Mouse (Mus musculus): Measurements from ENCODE around the gene Asic2. TPM values are rescaled to one million over a fixed set of nuclear protein-coding genes. Genes with fewer than 3 reads are reported as not detected.
"Not testable (repeated sequence)": the region's sequence is repeated elsewhere in the genome, so short reads cannot be mapped to it uniquely, and the experiment has no call there.

The Asic2 gene
- polyA plus RNA-seq, 1 experiment from 2014 or later, result 16.2 TPM

DNA sequence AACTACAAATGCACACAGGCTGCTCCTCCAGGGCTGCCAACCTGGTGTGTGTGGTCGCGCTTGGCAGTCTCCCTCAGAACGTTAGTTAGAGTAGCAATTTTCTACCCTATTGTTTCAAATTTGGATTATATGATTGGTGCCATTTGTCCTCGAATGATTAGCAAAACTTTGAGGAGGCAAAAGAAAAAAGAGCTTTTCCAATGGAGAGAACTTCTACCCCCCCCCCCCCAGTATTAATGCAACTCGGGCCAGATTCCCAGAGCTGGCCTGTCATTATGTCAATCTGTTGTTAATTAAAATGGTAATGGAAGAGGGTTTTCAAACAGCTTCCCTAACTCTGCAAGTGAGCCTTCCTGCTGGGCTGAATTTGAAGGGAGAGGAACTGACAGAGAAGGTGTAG, 690.9 kb downstream of the Asic2 start:
- no peak for ATAC-seq

DNA sequence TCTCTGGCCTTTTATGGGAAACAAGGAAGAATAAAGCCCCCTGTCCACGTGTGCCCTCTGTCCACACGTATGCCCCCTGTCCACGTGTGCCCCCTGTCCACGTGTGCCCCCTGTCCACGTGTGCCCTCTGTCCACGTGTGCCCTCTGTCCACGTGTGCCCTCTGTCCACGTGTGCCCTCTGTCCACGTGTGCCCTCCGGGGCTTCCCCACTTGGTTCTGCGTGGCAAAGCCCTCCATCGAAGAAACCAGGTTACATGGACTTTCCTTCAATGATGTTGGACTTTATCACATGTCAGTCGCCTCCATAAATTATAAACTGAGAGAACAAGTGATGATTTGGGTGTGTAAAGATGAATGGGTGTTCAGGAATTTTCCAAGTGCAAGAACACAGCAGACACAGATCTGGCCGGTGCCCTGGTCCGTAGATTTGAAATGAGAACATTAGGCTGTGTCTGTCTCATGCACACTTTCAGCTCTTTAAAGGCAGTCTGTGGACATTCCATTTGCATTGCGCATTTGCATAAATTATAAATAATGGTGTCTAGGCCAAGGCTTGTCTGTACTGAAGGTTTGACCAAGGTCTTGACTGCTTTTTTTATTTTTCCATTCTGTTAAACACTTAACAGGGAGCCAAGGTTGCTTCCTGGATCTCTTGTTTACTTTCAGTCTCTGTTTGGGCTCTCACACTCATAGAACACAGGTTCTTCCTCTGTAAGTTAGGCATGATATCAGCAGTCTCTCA, 695.4 kb downstream of the Asic2 start:
- H3K4me2 ChIP-seq (ENCODE audit: low read length), result no peak overlapping the region
- H3K9ac ChIP-seq (ENCODE audit: low read depth, low read length), result no peak overlapping the region
- no peak overlapping the region for H3K27ac ChIP-seq (ENCODE audit: low read length)
- H3K36me3 ChIP-seq (ENCODE audit: control insufficient read depth, insufficient read depth, low read length), result no peaks in the 10 kb centered on the region
- no peak overlapping the region for H3K4me3 ChIP-seq (ENCODE audit: low read depth, low read length)
- 89% methylated on average over 16 of the region's 16 CpGs for WGBS
- no peaks in the 10 kb centered on the region for H3K4me1 ChIP-seq (ENCODE audit: control insufficient read depth, insufficient read depth, low read length)
- H3K9me3 ChIP-seq (replicated peaks; ENCODE audit: control insufficient read depth, low read length, poor library complexity, severe bottlenecking), result no peaks in the 10 kb centered on the region
- no peak for ATAC-seq
- no peaks in the 10 kb centered on the region for H3K27me3 ChIP-seq (ENCODE audit: control insufficient read depth, insufficient read depth, low read depth, low read length)

More for the DNA sequence above, 690.9 kb downstream of the Asic2 start:
- Histone ChIP-seq H3K4me2 (ENCODE audit: low read length) (no peak overlapping the region), H3K27ac (ENCODE audit: low read length) (no peak overlapping the region), H3K36me3 (ENCODE audit: control insufficient read depth, insufficient read depth, low read length) (no peaks in the 10 kb centered on the region), H3K9me3 (replicated peaks; ENCODE audit: control insufficient read depth, low read length, poor library complexity, severe bottlenecking) (no peaks in the 10 kb centered on the region), H3K4me3 (ENCODE audit: low read depth, low read length) (no peak overlapping the region), H3K9ac (ENCODE audit: low read depth, low read length) (no peak overlapping the region), H3K4me1 (ENCODE audit: control insufficient read depth, insufficient read depth, low read length) (no peaks in the 10 kb centered on the region), H3K27me3 (ENCODE audit: control insufficient read depth, insufficient read depth, low read depth, low read length) (no peaks in the 10 kb centered on the region)
- 54% methylated on average over 5 of the region's 5 CpGs for WGBS

DNA sequence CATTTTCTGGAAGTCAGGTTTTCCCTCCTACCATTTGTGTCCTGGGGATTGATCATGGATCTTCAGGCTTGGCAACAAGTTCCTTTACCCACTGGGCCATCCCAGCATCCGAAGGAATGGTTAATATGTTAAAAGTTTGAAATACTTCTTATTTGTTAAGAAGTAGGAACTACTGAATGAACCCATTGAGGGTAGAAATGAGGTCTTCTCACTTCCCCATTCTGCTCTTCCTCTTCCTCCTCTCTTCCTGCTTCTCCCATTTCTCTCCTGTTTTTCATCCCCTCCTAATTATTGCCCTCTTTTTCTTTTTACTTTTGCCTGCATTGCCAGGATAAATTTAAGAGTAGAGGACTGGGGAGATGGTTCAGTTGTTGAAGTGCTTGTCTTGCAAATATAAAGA, 696.8 kb downstream of the Asic2 start:
- Histone ChIP-seq H3K4me2 (ENCODE audit: low read length) (no peak overlapping the region), H3K9ac (ENCODE audit: low read depth, low read length) (no peak overlapping the region), H3K4me1 (ENCODE audit: control insufficient read depth, insufficient read depth, low read length) (no peaks in the 10 kb centered on the region), H3K27ac (ENCODE audit: low read length) (no peak overlapping the region), H3K9me3 (replicated peaks; ENCODE audit: control insufficient read depth, low read length, poor library complexity, severe bottlenecking) (no peaks in the 10 kb centered on the region; the same call in 1 of the 2 replicates), H3K36me3 (ENCODE audit: control insufficient read depth, insufficient read depth, low read length) (no peaks in the 10 kb centered on the region), H3K27me3 (ENCODE audit: control insufficient read depth, insufficient read depth, low read depth, low read length) (no peaks in the 10 kb centered on the region), H3K4me3 (ENCODE audit: low read depth, low read length) (no peak overlapping the region)
- no peak for ATAC-seq
- WGBS, result 88% methylated on average over 1 of the region's 1 CpGs

DNA sequence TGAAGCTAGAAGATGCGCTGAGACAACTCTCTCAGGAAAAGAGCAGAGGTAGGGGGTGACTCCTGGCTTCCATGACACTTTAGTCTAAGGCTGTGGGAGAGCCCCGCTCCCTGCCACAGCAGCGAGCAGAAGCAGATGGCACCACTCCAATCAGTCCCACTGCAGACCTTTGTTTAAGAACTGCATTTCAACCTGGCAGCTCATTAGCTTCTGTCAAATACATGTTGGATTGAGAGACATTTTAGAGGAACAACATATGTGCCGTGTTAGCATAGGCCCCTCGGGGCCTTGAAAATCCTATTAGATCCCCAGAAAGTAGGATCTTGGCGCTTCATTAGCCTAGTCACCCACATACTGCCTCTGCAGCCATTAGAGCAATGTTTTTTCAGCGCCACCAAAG, 697.7 kb downstream of the Asic2 start:
- H3K4me3 ChIP-seq (ENCODE audit: low read depth, low read length), result no peak overlapping the region
- no peaks in the 10 kb centered on the region; the same call in 1 of the 2 replicates for H3K9me3 ChIP-seq (replicated peaks; ENCODE audit: control insufficient read depth, low read length, poor library complexity, severe bottlenecking)
- no peak overlapping the region for H3K9ac ChIP-seq (ENCODE audit: low read depth, low read length)
- no peaks in the 10 kb centered on the region for H3K4me1 ChIP-seq (ENCODE audit: control insufficient read depth, insufficient read depth, low read length)
- H3K4me2 ChIP-seq (ENCODE audit: low read length), result no peak overlapping the region
- 39% methylated on average over 7 of the region's 7 CpGs for WGBS
- H3K36me3 ChIP-seq (ENCODE audit: control insufficient read depth, insufficient read depth, low read length), result no peaks in the 10 kb centered on the region
- no peaks in the 10 kb centered on the region for H3K27me3 ChIP-seq (ENCODE audit: control insufficient read depth, insufficient read depth, low read depth, low read length)
- H3K27ac ChIP-seq (ENCODE audit: low read length), result no peak overlapping the region
- ATAC-seq, result no peak

DNA sequence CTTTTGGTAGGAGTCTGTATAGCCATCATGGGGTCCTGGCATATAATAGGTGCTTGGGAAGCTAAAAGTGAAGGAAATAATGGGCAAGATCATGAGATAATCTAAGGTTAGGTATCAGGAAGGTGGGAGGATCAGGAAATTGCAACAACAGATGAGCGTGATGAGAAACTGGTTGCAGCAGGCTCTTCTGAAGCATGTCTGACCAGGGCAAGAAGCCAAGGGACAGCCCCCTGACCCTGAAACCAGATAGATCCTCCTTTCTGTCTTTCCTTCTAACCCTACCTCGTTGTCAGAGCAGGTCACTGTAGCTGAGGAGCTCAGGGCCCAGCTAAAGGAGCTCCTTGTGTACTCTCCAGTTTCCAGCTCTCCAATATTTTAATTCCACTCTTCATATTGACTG, 704.5 kb downstream of the Asic2 start:
- Histone ChIP-seq H3K9me3 (replicated peaks; ENCODE audit: control insufficient read depth, low read length, poor library complexity, severe bottlenecking) (peaks cover 3% of the 10 kb centered on the region; the same call in 1 of the 2 replicates), H3K27me3 (ENCODE audit: control insufficient read depth, insufficient read depth, low read depth, low read length) (no peaks in the 10 kb centered on the region), H3K36me3 (ENCODE audit: control insufficient read depth, insufficient read depth, low read length) (no peaks in the 10 kb centered on the region), H3K27ac (ENCODE audit: low read length) (no peak overlapping the region), H3K4me2 (ENCODE audit: low read length) (no peak overlapping the region), H3K4me1 (ENCODE audit: control insufficient read depth, insufficient read depth, low read length) (no peaks in the 10 kb centered on the region), H3K4me3 (ENCODE audit: low read depth, low read length) (no peak overlapping the region), H3K9ac (ENCODE audit: low read depth, low read length) (no peak overlapping the region)
- whole genome bisulfite sequencing, result 63% methylated on average over 2 of the region's 2 CpGs
- no peak for ATAC-seq

DNA sequence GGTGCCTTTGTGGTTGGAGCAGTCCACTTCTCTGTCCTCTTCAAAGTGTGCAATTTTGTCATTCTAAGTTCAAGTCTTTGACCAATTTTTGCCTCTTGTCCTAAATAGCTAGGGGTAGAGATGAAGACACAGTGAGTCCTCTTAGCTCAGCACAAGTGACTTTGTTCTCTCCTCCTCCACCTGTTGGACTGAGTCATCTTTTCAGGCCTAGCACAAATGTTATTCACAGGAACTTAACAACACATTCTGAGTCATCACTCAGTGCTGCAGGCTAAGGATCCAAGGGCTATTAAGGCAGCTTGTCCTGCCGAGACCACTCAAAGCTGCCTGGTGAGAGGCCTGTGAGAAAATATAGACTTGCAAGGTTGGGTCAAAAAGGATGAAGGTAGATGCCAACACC, 705.1 kb downstream of the Asic2 start:
- Histone ChIP-seq H3K27ac (ENCODE audit: low read length) (no peak overlapping the region), H3K9me3 (replicated peaks; ENCODE audit: control insufficient read depth, low read length, poor library complexity, severe bottlenecking) (peaks cover 3% of the 10 kb centered on the region; the same call in 1 of the 2 replicates), H3K4me1 (ENCODE audit: control insufficient read depth, insufficient read depth, low read length) (no peaks in the 10 kb centered on the region), H3K4me2 (ENCODE audit: low read length) (no peak overlapping the region), H3K9ac (ENCODE audit: low read depth, low read length) (no peak overlapping the region), H3K27me3 (ENCODE audit: control insufficient read depth, insufficient read depth, low read depth, low read length) (no peaks in the 10 kb centered on the region), H3K36me3 (ENCODE audit: control insufficient read depth, insufficient read depth, low read length) (no peaks in the 10 kb centered on the region), H3K4me3 (ENCODE audit: low read depth, low read length) (no peak overlapping the region)
- ATAC-seq, result no peak
- 82% methylated on average over 1 of the region's 1 CpGs for WGBS

DNA sequence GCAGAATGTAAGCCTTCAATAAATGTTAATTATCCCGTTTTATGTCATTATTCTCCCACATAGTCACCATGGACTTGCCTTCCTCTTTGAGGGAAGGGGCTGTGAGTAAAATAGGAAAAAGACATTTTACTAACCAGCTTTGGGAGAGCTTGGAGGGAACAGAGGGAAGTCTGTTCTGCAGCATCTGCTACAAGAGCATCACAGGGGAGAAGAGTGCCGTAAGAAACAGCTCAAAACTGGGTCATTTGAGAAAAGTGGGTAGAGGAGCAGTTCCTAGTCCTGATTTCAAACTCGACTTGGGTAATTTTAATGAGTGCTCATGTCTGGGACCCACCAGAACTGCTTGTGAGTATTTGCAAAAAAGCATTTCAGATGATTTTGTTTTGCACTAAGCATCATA, 707.0 kb downstream of the Asic2 start:
- H3K9me3 ChIP-seq (replicated peaks; ENCODE audit: control insufficient read depth, low read length, poor library complexity, severe bottlenecking), result peaks cover 3% of the 10 kb centered on the region; the same call in 1 of the 2 replicates
- no peak overlapping the region for H3K9ac ChIP-seq (ENCODE audit: low read depth, low read length)
- no peaks in the 10 kb centered on the region for H3K36me3 ChIP-seq (ENCODE audit: control insufficient read depth, insufficient read depth, low read length)
- 82% methylated on average over 3 of the region's 3 CpGs for WGBS
- H3K4me3 ChIP-seq (ENCODE audit: low read depth, low read length), result no peak overlapping the region
- no peak overlapping the region for H3K4me2 ChIP-seq (ENCODE audit: low read length)
- H3K4me1 ChIP-seq (ENCODE audit: control insufficient read depth, insufficient read depth, low read length), result no peaks in the 10 kb centered on the region
- no peak for ATAC-seq
- no peaks in the 10 kb centered on the region for H3K27me3 ChIP-seq (ENCODE audit: control insufficient read depth, insufficient read depth, low read depth, low read length)
- H3K27ac ChIP-seq (ENCODE audit: low read length), result no peak overlapping the region

DNA sequence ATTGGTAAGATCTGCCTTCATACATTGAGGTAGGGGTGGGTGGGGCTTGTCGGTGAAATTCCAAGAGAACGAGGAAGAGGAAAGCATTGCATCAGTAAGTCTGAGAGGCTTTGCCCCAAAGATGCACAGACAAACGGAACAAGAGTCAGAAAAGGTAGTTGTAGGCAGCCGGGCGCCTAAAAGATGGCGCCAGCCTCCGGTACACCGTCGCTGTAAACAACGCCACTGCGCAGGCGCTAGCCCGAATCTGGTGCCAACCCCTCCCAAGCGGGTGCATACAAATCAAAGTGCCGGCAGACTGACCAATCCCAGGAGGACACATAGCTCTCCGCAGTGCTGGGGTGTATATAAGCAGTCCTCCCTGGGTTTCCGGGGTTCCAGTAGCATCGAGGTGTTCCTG, 727.1 kb downstream of the Asic2 start:
- H3K9me3 ChIP-seq (replicated peaks; ENCODE audit: control insufficient read depth, low read length, poor library complexity, severe bottlenecking); H3K9ac ChIP-seq (ENCODE audit: low read depth, low read length); H3K36me3 ChIP-seq (ENCODE audit: control insufficient read depth, insufficient read depth, low read length); H3K27ac ChIP-seq (ENCODE audit: low read length); ATAC-seq; H3K4me1 ChIP-seq (ENCODE audit: control insufficient read depth, insufficient read depth, low read length); H3K4me3 ChIP-seq (ENCODE audit: low read depth, low read length); H3K4me2 ChIP-seq (ENCODE audit: low read length); H3K27me3 ChIP-seq (ENCODE audit: control insufficient read depth, insufficient read depth, low read depth, low read length): not testable (repeated sequence)
- 97% methylated on average over 18 of the region's 18 CpGs for WGBS

DNA sequence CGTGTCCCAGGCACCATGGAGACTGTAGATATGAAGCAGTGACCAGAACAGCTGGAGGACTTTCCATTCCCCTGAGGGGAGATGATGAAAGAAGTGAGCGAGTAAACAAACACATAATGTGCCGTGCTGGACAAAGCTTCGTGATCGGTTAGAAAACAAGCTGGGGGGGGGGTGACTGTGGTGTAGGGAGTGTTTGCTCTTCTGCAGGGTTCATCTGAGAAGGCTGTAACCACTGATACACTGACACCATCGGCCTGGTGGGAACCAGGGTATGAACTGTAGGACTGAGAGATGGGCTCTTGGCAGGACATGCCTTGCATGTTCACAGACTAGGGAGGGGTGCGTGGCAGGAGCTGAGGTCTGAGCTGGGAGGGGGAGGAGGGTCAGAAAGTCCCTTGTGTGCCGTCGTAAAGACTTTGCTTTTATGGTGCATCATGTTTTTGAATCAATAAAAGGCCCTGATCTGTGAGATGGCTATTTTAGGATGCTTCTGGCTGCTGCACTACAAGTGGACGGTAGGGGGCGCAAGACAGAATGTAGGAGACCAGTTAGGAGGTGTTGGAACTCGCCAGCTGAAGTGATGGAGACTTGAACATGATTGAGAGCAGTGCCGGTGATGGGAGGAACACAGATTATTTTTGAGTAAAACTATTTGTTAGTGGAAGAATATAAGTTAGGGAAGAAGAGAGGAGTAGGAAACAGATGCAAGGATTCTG, 728.1 kb downstream of the Asic2 start:
- Histone ChIP-seq H3K36me3 (ENCODE audit: control insufficient read depth, insufficient read depth, low read length) (no peaks in the 10 kb centered on the region), H3K27ac (ENCODE audit: low read length) (no peak overlapping the region), H3K4me2 (ENCODE audit: low read length) (no peak overlapping the region), H3K9ac (ENCODE audit: low read depth, low read length) (no peak overlapping the region), H3K9me3 (replicated peaks; ENCODE audit: control insufficient read depth, low read length, poor library complexity, severe bottlenecking) (no peaks in the 10 kb centered on the region), H3K27me3 (ENCODE audit: control insufficient read depth, insufficient read depth, low read depth, low read length) (no peaks in the 10 kb centered on the region), H3K4me3 (ENCODE audit: low read depth, low read length) (no peak overlapping the region), H3K4me1 (ENCODE audit: control insufficient read depth, insufficient read depth, low read length) (no peaks in the 10 kb centered on the region)
- WGBS, result 61% methylated on average over 13 of the region's 13 CpGs
- no peak for ATAC-seq
